Mouse (Mus musculus): Measurements from ENCODE around the gene Olfr1192-ps1. TPM values are rescaled to one million over a fixed set of nuclear protein-coding genes. Genes with fewer than 3 reads are reported as not detected.
"Not testable (repeated sequence)": the region's sequence is repeated elsewhere in the genome, so short reads cannot be mapped to it uniquely, and the experiment has no call there.

The Olfr1192-ps1 gene
- not detected in 2 replicates for total RNA-seq (2014; fragmentation: Nextera tagmentation)
- total RNA-seq (2017), result not detected in 2 replicates

DNA sequence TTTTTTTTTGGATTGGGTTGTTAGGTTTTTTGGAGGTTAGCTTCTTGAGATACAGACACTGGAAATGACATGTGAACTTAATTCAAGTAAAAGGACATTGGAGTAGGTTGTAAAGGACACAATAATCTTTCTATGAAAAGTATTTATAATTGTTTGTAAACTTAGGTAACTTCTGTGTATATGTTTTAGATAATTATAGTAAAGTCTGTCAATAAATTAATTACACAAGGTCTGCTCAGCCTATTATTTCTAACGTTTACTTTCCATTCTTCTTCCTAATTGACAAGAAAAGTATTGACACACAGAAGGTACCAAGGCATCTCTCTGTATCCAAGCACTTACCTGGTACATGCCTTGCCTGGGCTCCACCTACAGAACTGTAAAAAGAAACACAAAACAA is at the start of gene Olfr1192-ps1:
Gene Olfr1192-ps1 (plus strand): TSS at position 301 of the 400 bp plus-strand sequence.
- ATAC-seq (replicated peaks; ENCODE audit: poor library complexity, severe bottlenecking), result no peak

DNA sequence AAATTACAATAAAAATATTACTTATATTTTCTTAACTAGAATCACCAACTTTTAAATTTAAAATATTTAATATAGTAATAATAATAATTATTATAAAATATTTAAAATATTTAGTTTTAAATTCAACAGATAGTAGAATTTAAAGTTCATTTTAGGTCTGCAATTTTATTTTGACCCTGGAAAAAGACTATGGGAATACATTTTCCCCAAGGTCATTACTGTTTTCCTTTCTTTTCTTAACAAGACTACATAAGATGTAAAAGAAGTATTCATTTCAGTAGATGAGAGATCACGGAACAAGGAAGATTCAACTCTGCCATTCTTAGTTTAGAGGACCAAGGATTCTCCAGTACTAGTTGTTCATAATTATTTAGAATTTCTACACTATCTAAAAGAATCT is 8.1 kb upstream of the Olfr1192-ps1 start, which contains the start of gene Olfr1191-ps1:
Gene Olfr1191-ps1 (plus strand): TSS at position 301 of the 400 bp plus-strand sequence.
- not testable (repeated sequence) for ATAC-seq (replicated peaks; ENCODE audit: poor library complexity, severe bottlenecking)

DNA sequence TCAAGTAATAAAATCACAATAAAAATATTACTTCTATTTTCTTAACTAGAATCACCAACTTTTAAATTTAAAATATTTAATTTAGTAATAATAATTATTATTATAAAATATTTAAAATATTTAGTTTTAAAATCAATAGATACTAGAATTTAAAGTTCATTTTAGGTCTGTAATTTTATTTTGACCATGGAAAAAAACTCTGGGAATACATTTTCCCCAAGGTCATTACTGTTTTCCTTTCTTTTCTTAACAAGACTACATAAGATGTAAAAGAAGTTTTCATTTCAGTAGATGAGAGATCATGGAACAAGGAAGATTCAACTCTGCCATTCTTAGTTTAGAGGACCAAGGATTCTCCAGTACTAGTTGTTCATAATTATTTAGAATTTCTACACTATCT is 27.0 kb downstream of the Olfr1192-ps1 start, which contains the start of gene Olfr1193:
Gene Olfr1193 (plus strand): TSS at position 301 of the 400 bp plus-strand sequence.
- not testable (repeated sequence) for ATAC-seq (replicated peaks; ENCODE audit: poor library complexity, severe bottlenecking)

DNA sequence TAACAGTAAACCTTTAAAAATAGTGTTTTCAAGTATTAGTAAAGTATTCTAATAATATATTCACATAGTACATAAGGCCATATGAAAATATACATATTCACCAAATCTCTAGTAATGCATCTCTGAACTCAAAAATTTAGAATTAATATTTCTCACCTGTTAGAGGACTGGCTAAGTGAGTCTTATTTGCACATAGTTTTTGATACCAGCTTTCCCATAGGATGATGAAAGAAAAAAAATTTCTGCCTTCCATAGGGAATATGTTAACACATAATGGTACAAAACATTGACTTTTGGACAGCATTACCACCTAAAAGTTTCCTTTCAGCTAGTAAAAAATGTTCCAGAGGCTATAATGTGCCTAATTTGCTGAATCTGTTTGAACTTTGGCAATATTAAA is 40.8 kb downstream of the Olfr1192-ps1 start, which contains the start of gene Olfr1195:
Gene Olfr1195 (minus strand): TSS at position 101 of the 400 bp plus-strand sequence.
- ATAC-seq (replicated peaks; ENCODE audit: poor library complexity, severe bottlenecking), result no peak

DNA sequence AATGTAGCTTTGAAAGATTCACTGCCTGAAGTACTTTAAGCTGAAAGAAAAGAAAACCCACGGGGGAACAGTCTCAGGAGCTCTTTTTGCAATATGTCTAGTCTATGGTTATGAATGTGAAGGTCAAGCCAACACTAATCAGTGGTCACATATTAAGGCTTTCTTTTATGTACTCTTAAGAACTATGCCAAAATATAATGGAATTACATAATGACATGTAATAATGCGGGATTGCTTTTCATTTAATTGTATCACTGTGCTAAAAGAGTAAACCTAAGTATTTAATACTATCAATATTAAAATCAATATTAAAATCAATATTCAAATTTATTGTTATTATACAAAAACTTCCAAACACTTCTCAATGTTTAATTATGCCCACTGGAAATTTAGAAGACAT is 56.2 kb downstream of the Olfr1192-ps1 start, which contains the start of gene Olfr1196:
Gene Olfr1196 (minus strand): TSS at position 101 of the 400 bp plus-strand sequence.
- ATAC-seq (replicated peaks; ENCODE audit: poor library complexity, severe bottlenecking), result no peak

Other genes with a start within 250 kb of the Olfr1192-ps1 start
- gene Olfr1179, start 242.1 kb upstream of the Olfr1192-ps1 start, total RNA-seq (2014; fragmentation: Nextera tagmentation), result not detected in 2 replicates
- gene Olfr1179, start 242.1 kb upstream of the Olfr1192-ps1 start, total RNA-seq (2017), result not detected in 2 replicates
- not detected in 2 replicates for gene Olfr1180, start 229.4 kb upstream of the Olfr1192-ps1 start, total RNA-seq (2014; fragmentation: Nextera tagmentation)
- gene Olfr1180, start 229.4 kb upstream of the Olfr1192-ps1 start, total RNA-seq (2017), result not detected in 2 replicates
- not detected in 2 replicates for gene Olfr1181, start 222.3 kb upstream of the Olfr1192-ps1 start, total RNA-seq (2014; fragmentation: Nextera tagmentation)
- gene Olfr1181, start 222.3 kb upstream of the Olfr1192-ps1 start, total RNA-seq (2017), result not detected in 2 replicates
- gene Gm13757, start 199.4 kb upstream of the Olfr1192-ps1 start, total RNA-seq (2014; fragmentation: Nextera tagmentation), result not detected in 2 replicates
- not detected in 2 replicates for gene Gm13757, start 199.4 kb upstream of the Olfr1192-ps1 start, total RNA-seq (2017)
- not detected in 2 replicates for gene Olfr1183, start 193.6 kb upstream of the Olfr1192-ps1 start, total RNA-seq (2014; fragmentation: Nextera tagmentation)
- gene Olfr1183, start 193.6 kb upstream of the Olfr1192-ps1 start, total RNA-seq (2017), result not detected in 2 replicates
- gene Olfr1184, start 164.9 kb upstream of the Olfr1192-ps1 start, total RNA-seq (2014; fragmentation: Nextera tagmentation), result not detected in 2 replicates
- gene Olfr1184, start 164.9 kb upstream of the Olfr1192-ps1 start, total RNA-seq (2017), result not detected in 2 replicates
- not detected in 2 replicates for gene Olfr1185-ps1, start 155.2 kb upstream of the Olfr1192-ps1 start, total RNA-seq (2014; fragmentation: Nextera tagmentation)
- gene Olfr1185-ps1, start 155.2 kb upstream of the Olfr1192-ps1 start, total RNA-seq (2017), result not detected in 2 replicates
- gene Olfr1186, start 130.0 kb upstream of the Olfr1192-ps1 start, total RNA-seq (2014; fragmentation: Nextera tagmentation), result not detected in 2 replicates
- not detected in 2 replicates for gene Olfr1186, start 130.0 kb upstream of the Olfr1192-ps1 start, total RNA-seq (2017)
- not detected in 2 replicates for gene Olfr1188, start 91.6 kb upstream of the Olfr1192-ps1 start, total RNA-seq (2014; fragmentation: Nextera tagmentation)
- gene Olfr1188, start 91.6 kb upstream of the Olfr1192-ps1 start, total RNA-seq (2017), result not detected in 2 replicates
- gene Olfr1189, start 62.1 kb upstream of the Olfr1192-ps1 start, total RNA-seq (2014; fragmentation: Nextera tagmentation), result not detected in 2 replicates
- gene Olfr1189, start 62.1 kb upstream of the Olfr1192-ps1 start, total RNA-seq (2017), result not detected in 2 replicates
- gene Olfr1191-ps1, start 8.0 kb upstream of the Olfr1192-ps1 start, total RNA-seq (2014; fragmentation: Nextera tagmentation), result not detected in 2 replicates
- not detected in 2 replicates for gene Olfr1191-ps1, start 8.0 kb upstream of the Olfr1192-ps1 start, total RNA-seq (2017)
- not detected in 2 replicates for gene Olfr1193, start 27.1 kb downstream of the Olfr1192-ps1 start, total RNA-seq (2014; fragmentation: Nextera tagmentation)
- not detected in 2 replicates for gene Olfr1193, start 27.1 kb downstream of the Olfr1192-ps1 start, total RNA-seq (2017)
- gene Olfr1195, start 40.7 kb downstream of the Olfr1192-ps1 start, total RNA-seq (2014; fragmentation: Nextera tagmentation), result not detected in 2 replicates
- not detected in 2 replicates for gene Olfr1195, start 40.7 kb downstream of the Olfr1192-ps1 start, total RNA-seq (2017)
- gene Olfr1196, start 56.1 kb downstream of the Olfr1192-ps1 start, total RNA-seq (2014; fragmentation: Nextera tagmentation), result not detected in 2 replicates
- not detected in 2 replicates for gene Olfr1196, start 56.1 kb downstream of the Olfr1192-ps1 start, total RNA-seq (2017)
- gene Olfr1197, start 83.9 kb downstream of the Olfr1192-ps1 start, total RNA-seq (2014; fragmentation: Nextera tagmentation), result not detected in 2 replicates
- gene Olfr1197, start 83.9 kb downstream of the Olfr1192-ps1 start, total RNA-seq (2017), result not detected in 2 replicates
- gene Olfr1198, start 102.9 kb downstream of the Olfr1192-ps1 start, total RNA-seq (2014; fragmentation: Nextera tagmentation), result not detected in 2 replicates
- gene Olfr1198, start 102.9 kb downstream of the Olfr1192-ps1 start, total RNA-seq (2017), result not detected in 2 replicates
- not detected in 2 replicates for gene Olfr1199, start 112.0 kb downstream of the Olfr1192-ps1 start, total RNA-seq (2014; fragmentation: Nextera tagmentation)
- gene Olfr1199, start 112.0 kb downstream of the Olfr1192-ps1 start, total RNA-seq (2017), result not detected in 2 replicates
- gene Olfr1200, start 122.0 kb downstream of the Olfr1192-ps1 start, total RNA-seq (2014; fragmentation: Nextera tagmentation), result not detected in 2 replicates
- gene Olfr1200, start 122.0 kb downstream of the Olfr1192-ps1 start, total RNA-seq (2017), result not detected in 2 replicates
- not detected in 2 replicates for gene Olfr1201, start 144.5 kb downstream of the Olfr1192-ps1 start, total RNA-seq (2014; fragmentation: Nextera tagmentation)
- not detected in 2 replicates for gene Olfr1201, start 144.5 kb downstream of the Olfr1192-ps1 start, total RNA-seq (2017)
- gene Olfr1202, start 166.0 kb downstream of the Olfr1192-ps1 start, total RNA-seq (2014; fragmentation: Nextera tagmentation), result not detected in 2 replicates
- gene Olfr1202, start 166.0 kb downstream of the Olfr1192-ps1 start, total RNA-seq (2017), result not detected in 2 replicates
- gene Olfr1205, start 181.2 kb downstream of the Olfr1192-ps1 start, total RNA-seq (2014; fragmentation: Nextera tagmentation), result not detected in 2 replicates
- not detected in 2 replicates for gene Olfr1205, start 181.2 kb downstream of the Olfr1192-ps1 start, total RNA-seq (2017)
- gene Olfr1204, start 200.8 kb downstream of the Olfr1192-ps1 start, total RNA-seq (2014; fragmentation: Nextera tagmentation), result not detected in 2 replicates
- gene Olfr1204, start 200.8 kb downstream of the Olfr1192-ps1 start, total RNA-seq (2017), result not detected in 2 replicates
- not detected in 2 replicates for gene Olfr1206, start 214.7 kb downstream of the Olfr1192-ps1 start, total RNA-seq (2014; fragmentation: Nextera tagmentation)
- gene Olfr1206, start 214.7 kb downstream of the Olfr1192-ps1 start, total RNA-seq (2017), result not detected in 2 replicates

Data from granulocyte monocyte progenitor cell, adult 5-6 weeks (primary cell).